Mouse (Mus musculus) cerebellum, adult 11-12 months (tissue): ENCODE measurements around the gene Pde4c.

Experiments
- DNase-seq: peaks from one replicate; pipeline ENCODE4 v3.0.0; 2022

The Pde4c gene

DNA sequence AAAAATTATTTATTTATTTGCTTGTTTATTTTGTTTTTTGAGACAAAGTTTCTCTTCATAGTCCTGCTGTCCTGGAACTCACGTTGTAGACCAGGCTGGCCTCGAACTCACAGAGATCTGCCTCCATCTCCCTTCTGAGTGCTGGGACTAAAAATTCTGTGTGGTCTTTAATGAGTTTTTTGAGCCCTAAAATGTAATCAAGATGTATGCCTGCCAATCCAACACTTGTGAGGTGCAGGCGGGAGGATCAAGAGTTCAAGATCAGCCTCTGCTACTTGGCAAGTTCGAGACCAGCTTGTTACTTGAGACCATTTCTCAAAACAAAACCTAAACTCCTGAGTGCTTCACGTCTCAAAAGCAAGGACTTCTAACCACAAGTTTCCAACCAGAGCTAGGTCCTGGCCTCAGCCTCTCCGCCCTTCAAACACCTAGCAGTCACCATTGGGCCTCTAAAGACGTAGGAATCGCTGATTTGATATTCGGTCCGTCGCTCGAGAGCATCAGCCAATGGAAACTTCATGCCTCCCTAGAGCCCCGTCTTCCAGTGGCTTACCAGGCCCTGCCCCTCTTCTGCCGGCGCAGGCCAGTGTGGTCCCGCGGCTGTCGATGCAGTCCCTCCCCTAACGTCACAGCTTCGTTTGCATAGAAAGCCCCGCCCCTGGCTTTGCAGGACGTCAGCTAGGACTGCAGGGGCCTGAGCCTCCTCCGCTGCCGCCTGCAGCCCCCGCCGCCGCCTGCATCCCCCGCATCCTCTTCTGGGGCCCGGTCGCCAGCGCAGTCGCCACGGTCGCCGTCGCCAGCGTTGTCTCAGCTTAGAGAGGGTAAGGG lies 30.7 kb downstream of the Pde4c start, which contains the start of gene Rab3a:
TSS of gene Rab3a (plus strand) at position 637 of the 828 bp plus-strand sequence.
- DNase-seq: peak; percentile 98

- DNase-seq: peak; percentile 90
Observed at GRCm38 (mm10) chr8:70754871-70755660, 31.5 kb downstream of the Pde4c start.

DNA sequence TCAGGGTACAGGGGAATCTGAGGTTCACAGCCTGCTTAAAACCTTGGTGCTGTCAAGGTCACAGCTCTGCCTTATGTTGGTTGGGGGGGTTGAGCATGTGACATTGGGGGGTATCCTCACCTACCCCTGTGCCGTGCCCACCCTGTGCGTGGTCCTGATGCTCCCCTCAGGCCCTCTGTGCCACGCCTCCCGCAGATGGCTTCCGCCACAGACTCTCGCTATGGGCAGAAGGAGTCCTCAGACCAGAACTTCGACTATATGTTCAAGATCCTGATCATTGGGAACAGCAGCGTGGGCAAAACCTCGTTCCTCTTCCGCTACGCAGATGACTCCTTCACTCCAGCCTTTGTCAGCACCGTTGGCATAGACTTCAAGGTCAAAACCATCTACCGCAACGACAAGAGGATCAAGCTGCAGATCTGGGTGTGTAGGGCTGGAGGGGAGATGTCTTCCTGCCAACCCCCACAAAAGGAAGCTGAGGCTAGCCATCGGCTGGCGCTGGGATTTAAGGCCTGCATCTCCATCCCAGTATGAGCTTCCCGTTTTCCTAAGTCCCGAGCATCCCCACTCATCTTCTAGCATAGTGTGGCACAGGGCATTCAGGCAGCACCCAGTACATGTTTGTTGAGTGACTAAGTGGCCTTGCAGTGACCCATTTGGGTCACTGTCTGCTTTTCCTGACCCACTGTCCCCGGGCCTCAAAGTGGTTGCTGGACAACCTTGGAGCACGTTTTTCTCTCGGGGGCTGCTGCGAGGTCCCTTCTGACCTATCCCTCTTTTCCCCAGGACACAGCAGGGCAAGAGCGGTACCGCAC lies 32.3 kb downstream of the Pde4c start:
- peak; percentile 65 for DNase-seq

DNA sequence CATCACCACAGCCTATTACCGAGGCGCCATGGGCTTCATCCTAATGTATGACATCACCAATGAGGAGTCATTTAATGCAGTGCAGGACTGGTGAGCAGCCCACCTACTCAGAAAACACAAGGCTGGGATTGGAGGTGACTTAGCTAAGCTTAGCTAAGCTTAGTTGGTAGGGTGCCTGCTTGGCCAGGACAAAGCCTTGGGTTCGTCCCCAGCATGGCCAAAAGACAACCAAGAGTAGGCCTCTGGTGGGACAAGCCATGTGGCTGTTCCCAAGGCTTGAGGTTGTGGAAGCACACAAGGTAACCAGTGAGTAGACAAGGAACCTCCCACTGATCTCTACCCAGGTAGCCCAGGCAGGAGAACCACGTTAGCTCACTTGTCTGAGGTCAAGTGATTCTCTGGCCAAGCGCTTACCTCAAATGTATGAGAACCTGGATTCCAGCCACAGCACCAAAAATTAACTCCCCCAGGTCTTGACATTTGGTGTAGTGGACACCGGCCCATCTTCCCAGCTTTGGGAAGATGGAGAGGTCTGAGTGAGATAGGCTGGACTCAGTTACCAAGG lies 33.0 kb downstream of the Pde4c start:
- peak; percentile 55 for DNase-seq

- peak; percentile 56 for DNase-seq
Observed at GRCm38 (mm10) chr8:70757523-70758307, 34.2 kb downstream of the Pde4c start.

- DNase-seq: no peak
Observed at GRCm38 (mm10) chr8:70758308-70758615, 34.7 kb downstream of the Pde4c start.

DNA sequence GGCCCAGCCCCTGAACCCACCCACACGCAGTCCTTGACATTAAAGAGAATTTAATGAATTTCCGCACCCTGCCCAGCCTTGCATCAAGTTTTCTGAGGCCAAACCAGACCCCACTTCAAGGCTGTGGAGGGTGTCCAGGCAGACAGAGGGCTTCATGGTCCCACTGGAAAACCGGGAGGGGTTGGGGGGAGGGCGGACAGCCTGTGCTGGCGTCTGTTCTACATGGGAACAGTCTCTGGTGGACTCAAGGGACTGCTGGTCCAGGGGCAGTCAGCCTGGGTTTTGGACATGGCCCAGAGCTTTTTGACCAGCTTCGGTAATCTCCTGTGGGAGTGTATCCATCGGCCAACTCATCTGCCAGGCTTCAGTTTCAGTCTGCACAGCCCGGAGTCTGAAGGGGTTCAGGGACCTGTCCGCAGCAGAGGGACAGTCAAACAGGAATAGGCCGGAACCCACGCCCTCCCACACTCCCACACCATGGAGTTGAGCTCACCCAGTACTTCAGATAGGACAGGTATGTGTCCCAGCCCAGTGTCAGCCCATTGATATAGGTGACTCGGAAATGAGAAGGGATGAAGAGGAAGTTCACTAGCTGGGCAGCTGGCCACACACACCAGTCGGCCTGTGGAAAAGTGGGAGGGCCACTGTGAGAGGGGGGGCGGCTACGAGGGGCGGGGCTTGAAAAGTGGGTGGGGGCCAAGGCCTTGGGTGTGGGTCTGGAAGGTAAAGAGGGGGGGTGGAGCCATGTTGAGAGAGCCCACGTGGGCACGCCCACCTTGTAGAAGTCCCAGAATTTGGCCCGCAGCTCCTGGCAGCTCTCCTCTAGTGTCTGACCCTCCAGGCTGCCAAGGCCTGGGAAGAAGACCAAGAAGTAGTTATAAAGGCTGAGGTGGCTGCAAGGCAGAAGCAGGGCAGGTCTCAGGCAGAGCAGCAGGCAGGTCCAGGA lies 35.4 kb downstream of the Pde4c start:
- peak; percentile 71 for DNase-seq

DNA sequence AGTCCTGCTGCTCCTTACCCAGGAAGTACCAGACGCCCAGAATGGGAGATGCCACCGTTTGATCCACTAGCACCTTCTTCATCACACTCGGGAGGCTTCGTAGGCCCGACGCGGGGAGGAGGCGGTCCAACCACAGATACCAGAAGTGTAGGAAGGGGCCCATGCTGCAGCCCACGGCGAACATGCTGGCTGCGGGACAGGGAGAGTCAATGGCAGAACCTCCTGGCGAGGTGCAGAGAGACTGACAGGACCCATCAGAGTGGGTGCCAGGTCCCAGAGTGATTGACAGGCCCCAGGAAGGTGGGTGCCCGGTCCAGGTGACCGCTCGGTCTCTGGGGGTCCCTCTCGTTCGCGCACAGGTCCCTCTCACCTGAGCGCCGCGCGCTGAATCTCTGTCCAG lies 36.8 kb downstream of the Pde4c start:
- no peak for DNase-seq

DNA sequence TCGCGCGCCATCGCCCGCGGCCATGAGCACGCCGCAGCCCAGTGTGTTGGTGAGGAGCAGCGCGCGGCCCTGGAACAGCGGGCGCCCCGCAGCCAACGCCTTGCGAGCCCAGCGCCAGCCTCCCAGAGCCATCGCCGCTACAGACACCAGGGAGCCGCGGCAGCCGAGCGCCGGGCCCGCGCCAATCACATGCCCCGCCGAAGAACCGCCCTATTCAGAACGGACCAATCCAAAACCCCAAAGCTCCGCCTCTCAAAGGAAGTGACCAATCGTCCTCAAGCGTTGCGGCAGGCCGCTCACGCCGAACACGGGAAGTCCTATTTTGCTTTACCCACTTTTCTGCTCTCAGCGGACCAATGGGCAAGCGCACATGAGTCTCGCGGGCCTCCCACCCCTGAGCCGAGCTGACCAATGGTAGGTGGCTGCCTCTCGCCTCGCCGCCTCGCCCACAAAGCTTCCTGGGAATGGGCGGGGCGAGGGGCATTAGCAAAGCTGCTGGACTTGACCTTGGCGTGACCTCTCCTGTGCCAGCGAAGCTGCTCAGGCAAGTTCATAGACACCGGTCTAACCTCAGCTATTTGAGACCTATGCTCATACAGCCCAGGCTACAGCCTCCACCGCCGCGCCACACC lies 37.4 kb downstream of the Pde4c start, which contains the start of gene Mpv17l2:
TSS of gene Mpv17l2 (minus strand) at position 172 of the 632 bp plus-strand sequence.
- peak; percentile 98 for DNase-seq

GRCm38 (mm10) chr8:70762118-70762517 lies 38.6 kb downstream of the Pde4c start:
- DNase-seq: peak; percentile 53

- DNase-seq: peak; percentile 58
Observed at GRCm38 (mm10) chr8:70763354-70763753, 39.8 kb downstream of the Pde4c start.

DNA sequence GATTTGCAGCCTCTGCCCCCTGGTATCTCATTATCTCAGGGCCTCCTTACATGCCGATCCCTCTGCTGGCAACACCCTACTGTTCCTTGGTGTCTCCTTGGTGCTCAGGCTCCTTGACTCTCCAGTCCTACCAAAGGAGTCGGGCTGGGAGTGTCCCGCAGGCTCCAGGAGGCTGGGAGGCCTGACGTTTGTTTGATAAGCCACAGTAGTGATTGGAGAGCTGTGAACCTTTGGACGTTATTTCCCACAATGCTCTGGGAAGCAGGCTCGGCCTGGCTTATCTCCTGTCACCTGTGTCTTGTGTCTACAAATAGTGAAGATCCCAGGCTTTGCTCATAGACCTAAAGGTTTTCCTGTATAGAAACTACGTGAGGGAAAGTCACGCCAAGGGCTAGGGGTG lies 40.5 kb downstream of the Pde4c start:
- DNase-seq: no peak

- peak; percentile 68 for DNase-seq
Observed at GRCm38 (mm10) chr8:70764676-70765075, 41.2 kb downstream of the Pde4c start.

DNA sequence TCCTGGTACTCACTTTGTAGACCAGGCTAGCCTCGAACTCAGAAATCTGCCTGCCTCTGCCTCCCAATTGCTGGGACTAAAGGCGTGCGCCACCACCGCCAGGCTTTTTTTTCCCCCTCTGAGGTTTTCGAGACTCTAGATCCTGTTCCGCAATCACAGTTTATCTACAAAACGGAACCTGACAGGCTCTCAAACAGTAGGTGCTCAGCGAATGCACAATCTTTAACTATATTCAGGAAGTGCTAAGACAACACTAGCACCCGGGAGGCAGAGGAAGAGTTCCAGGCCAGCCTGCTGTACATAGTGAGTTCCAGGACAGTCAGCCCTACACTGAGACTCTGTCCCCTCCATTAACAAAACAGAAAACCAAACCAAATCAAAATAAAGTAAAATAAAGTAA lies 41.8 kb downstream of the Pde4c start:
- DNase-seq: no peak

GRCm38 (mm10) chr8:70765838-70766570 lies 42.5 kb downstream of the Pde4c start:
- no peak for DNase-seq

- DNase-seq: peak; percentile 81
Observed at GRCm38 (mm10) chr8:70766571-70767440, 43.3 kb downstream of the Pde4c start.

- DNase-seq: peak; percentile 56
Observed at GRCm38 (mm10) chr8:70767503-70767902, 44.0 kb downstream of the Pde4c start.

GRCm38 (mm10) chr8:70768231-70768776 lies 44.8 kb downstream of the Pde4c start:
- no peak for DNase-seq
